Mouse (Mus musculus): Measurements from ENCODE around the gene Mecom. TPM values are rescaled to one million over a fixed set of nuclear protein-coding genes. Genes with fewer than 3 reads are reported as not detected.

The Mecom gene
- polyA plus RNA-seq, 1 experiment from 2014 or later, result 22.4 TPM

GRCm38 (mm10) chr3:30459626-30460025, 88.2 kb downstream of the Mecom start:
- H3K9ac ChIP-seq (replicated peaks; ENCODE audit: low read depth), result no peak overlapping the region
- TF ChIP-seq EP300 (IDR thresholded peaks at IDR 0.05), result no peak
- no peak for ATAC-seq
- no peaks in the 10 kb centered on the region for H3K36me3 ChIP-seq (ENCODE audit: insufficient read depth, low read length)
- no peaks in the 10 kb centered on the region for H3K9me3 ChIP-seq (ENCODE audit: low read length)
- no peak overlapping the region for H3K4me2 ChIP-seq (replicated peaks; ENCODE audit: low read depth, low read length)
- no peak overlapping the region for H3K27ac ChIP-seq (ENCODE audit: low read length)
- H3K4me3 ChIP-seq (ENCODE audit: low read depth, low read length), result no peak overlapping the region
- DNase-seq (ENCODE audit: low spot score), result no peak
- 95% methylated on average over 4 of the region's 4 CpGs for WGBS
- no peaks in the 10 kb centered on the region for H3K27me3 ChIP-seq (replicated peaks; ENCODE audit: insufficient read depth, low read length)
- H3K4me1 ChIP-seq (ENCODE audit: insufficient read depth, low read depth, low read length), result peaks cover 6% of the 10 kb centered on the region; the same call in 1 of the 2 replicates

- DNase-seq (ENCODE audit: low spot score) (peak; percentile 25), ATAC-seq (peak; percentile 25; the same call in 1 of the 2 replicates)
- H3K9me3 ChIP-seq (ENCODE audit: low read length), result no peaks in the 10 kb centered on the region
- H3K36me3 ChIP-seq (ENCODE audit: insufficient read depth, low read length), result no peaks in the 10 kb centered on the region
- H3K4me3 ChIP-seq (ENCODE audit: low read depth, low read length), result no peak overlapping the region
- H3K4me1 ChIP-seq (ENCODE audit: insufficient read depth, low read depth, low read length), result peaks cover 6% of the 10 kb centered on the region; the same call in 1 of the 2 replicates
- TF ChIP-seq CTCF (IDR thresholded peaks at IDR 0.05), result no peak
- TF ChIP-seq EP300 (IDR thresholded peaks at IDR 0.05), result peak; percentile 14; the same call in 1 of the 2 replicates
- no peak overlapping the region for H3K4me2 ChIP-seq (replicated peaks; ENCODE audit: low read depth, low read length)
- no peak overlapping the region for H3K9ac ChIP-seq (replicated peaks; ENCODE audit: low read depth)
- no peak overlapping the region for H3K27ac ChIP-seq (ENCODE audit: low read length)
- no peaks in the 10 kb centered on the region for H3K27me3 ChIP-seq (replicated peaks; ENCODE audit: insufficient read depth, low read length)
- 50% methylated on average over 9 of the region's 9 CpGs for WGBS
Observed at GRCm38 (mm10) chr3:30457975-30458678, 89.7 kb downstream of the Mecom start.

GRCm38 (mm10) chr3:30455902-30456301, 91.9 kb downstream of the Mecom start:
- Histone ChIP-seq H3K4me2 (replicated peaks; ENCODE audit: low read depth, low read length) (no peak overlapping the region), H3K4me3 (ENCODE audit: low read depth, low read length) (no peak overlapping the region), H3K27me3 (replicated peaks; ENCODE audit: insufficient read depth, low read length) (no peaks in the 10 kb centered on the region), H3K9ac (replicated peaks; ENCODE audit: low read depth) (no peak overlapping the region), H3K36me3 (ENCODE audit: insufficient read depth, low read length) (no peaks in the 10 kb centered on the region), H3K27ac (ENCODE audit: low read length) (0 out of 2 replicates have a peak overlapping the region, but pooled peaks have one; percentile 20), H3K4me1 (ENCODE audit: insufficient read depth, low read depth, low read length) (peaks cover 6% of the 10 kb centered on the region; the same call in 1 of the 2 replicates), H3K9me3 (ENCODE audit: low read length) (no peaks in the 10 kb centered on the region)
- no peak for ATAC-seq
- TF ChIP-seq CTCF (IDR thresholded peaks at IDR 0.05), result no peak
- TF ChIP-seq EP300 (IDR thresholded peaks at IDR 0.05), result no peak
- 35% methylated on average over 8 of the region's 8 CpGs for WGBS
- DNase-seq (ENCODE audit: low spot score), result peak; percentile 46

DNA sequence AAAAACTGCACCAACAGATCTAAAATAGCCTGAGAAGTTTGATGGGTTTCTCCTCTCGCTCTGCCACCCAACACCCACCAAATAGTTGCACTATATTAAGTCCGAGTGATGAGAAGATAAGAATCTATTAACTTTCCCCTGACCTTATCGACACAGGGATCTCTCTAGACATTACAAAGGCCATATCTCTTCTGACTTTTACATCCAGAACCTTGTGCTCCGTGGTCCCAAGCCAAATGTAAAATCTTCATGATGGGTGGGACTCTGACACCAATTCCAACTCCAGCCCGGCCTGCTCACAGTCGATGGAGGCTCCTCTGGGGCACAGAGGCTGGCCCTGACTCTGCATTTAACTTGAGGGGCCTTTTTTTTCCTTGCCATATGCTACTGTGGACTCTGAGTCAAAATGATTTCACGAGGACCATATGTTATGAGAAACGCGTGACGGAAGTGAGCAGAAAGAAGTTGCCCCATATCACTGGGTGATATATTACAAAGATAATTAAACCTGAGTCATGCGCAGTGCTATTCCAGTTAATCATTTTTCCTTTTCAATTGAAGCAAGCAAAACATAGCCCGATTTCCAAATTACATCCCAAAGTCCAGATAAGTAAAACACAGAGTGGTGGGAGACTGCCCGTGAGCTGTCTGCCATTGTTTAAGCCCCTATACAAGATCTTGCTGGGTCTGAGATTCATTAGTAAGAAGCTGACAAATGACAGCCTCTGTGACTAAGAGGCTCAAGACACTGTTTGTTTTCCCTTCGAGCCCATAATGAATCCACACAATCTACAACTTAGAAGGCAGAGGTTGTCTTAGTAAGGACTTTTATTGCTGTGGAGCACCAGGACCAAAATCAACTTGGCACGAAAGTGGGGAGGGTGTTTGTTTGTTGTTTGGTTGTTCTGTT, 94.0 kb downstream of the Mecom start:
- Histone ChIP-seq H3K27ac (ENCODE audit: low read length) (no peak overlapping the region), H3K36me3 (ENCODE audit: insufficient read depth, low read length) (no peaks in the 10 kb centered on the region), H3K9ac (replicated peaks; ENCODE audit: low read depth) (no peak overlapping the region), H3K4me2 (replicated peaks; ENCODE audit: low read depth, low read length) (no peak overlapping the region), H3K9me3 (ENCODE audit: low read length) (no peaks in the 10 kb centered on the region), H3K4me1 (ENCODE audit: insufficient read depth, low read depth, low read length) (peaks cover 6% of the 10 kb centered on the region; the same call in 1 of the 2 replicates), H3K27me3 (replicated peaks; ENCODE audit: insufficient read depth, low read length) (no peaks in the 10 kb centered on the region), H3K4me3 (ENCODE audit: low read depth, low read length) (no peak overlapping the region)
- DNase-seq (ENCODE audit: low spot score) (no peak), ATAC-seq (no peak)
- WGBS, result 71% methylated on average over 15 of the region's 15 CpGs
- no peak for TF ChIP-seq EP300 (IDR thresholded peaks at IDR 0.05)
- no peak for TF ChIP-seq CTCF (IDR thresholded peaks at IDR 0.05)

- DNase-seq (ENCODE audit: low spot score), result no peak
- H3K4me2 ChIP-seq (replicated peaks; ENCODE audit: low read depth, low read length), result no peak overlapping the region
- peaks cover 6% of the 10 kb centered on the region; the same call in 1 of the 2 replicates for H3K4me1 ChIP-seq (ENCODE audit: insufficient read depth, low read depth, low read length)
- no peak overlapping the region for H3K9ac ChIP-seq (replicated peaks; ENCODE audit: low read depth)
- no peaks in the 10 kb centered on the region for H3K36me3 ChIP-seq (ENCODE audit: insufficient read depth, low read length)
- no peak for ATAC-seq
- H3K9me3 ChIP-seq (ENCODE audit: low read length), result no peaks in the 10 kb centered on the region
- 80% methylated on average over 6 of the region's 6 CpGs for WGBS
- no peaks in the 10 kb centered on the region for H3K27me3 ChIP-seq (replicated peaks; ENCODE audit: insufficient read depth, low read length)
- no peak overlapping the region for H3K4me3 ChIP-seq (ENCODE audit: low read depth, low read length)
- TF ChIP-seq CTCF (IDR thresholded peaks at IDR 0.05) (no peak), EP300 (IDR thresholded peaks at IDR 0.05) (no peak)
- H3K27ac ChIP-seq (ENCODE audit: low read length), result no peak overlapping the region
Observed at GRCm38 (mm10) chr3:30453046-30453445, 94.8 kb downstream of the Mecom start.

GRCm38 (mm10) chr3:30452511-30452910, 95.3 kb downstream of the Mecom start:
- Histone ChIP-seq H3K4me1 (ENCODE audit: insufficient read depth, low read depth, low read length) (peaks cover 6% of the 10 kb centered on the region; the same call in 1 of the 2 replicates), H3K4me3 (ENCODE audit: low read depth, low read length) (no peak overlapping the region), H3K9ac (replicated peaks; ENCODE audit: low read depth) (no peak overlapping the region), H3K27me3 (replicated peaks; ENCODE audit: insufficient read depth, low read length) (no peaks in the 10 kb centered on the region), H3K9me3 (ENCODE audit: low read length) (no peaks in the 10 kb centered on the region), H3K27ac (ENCODE audit: low read length) (no peak overlapping the region), H3K4me2 (replicated peaks; ENCODE audit: low read depth, low read length) (no peak overlapping the region), H3K36me3 (ENCODE audit: insufficient read depth, low read length) (no peaks in the 10 kb centered on the region)
- TF ChIP-seq CTCF (IDR thresholded peaks at IDR 0.05) (no peak), EP300 (IDR thresholded peaks at IDR 0.05) (no peak)
- DNase-seq (ENCODE audit: low spot score) (no peak), ATAC-seq (no peak)
- 62% methylated on average over 7 of the region's 7 CpGs for WGBS
